18 mouse cellular contexts compared by ENCODE assay signal in the genomic region with DNA sequence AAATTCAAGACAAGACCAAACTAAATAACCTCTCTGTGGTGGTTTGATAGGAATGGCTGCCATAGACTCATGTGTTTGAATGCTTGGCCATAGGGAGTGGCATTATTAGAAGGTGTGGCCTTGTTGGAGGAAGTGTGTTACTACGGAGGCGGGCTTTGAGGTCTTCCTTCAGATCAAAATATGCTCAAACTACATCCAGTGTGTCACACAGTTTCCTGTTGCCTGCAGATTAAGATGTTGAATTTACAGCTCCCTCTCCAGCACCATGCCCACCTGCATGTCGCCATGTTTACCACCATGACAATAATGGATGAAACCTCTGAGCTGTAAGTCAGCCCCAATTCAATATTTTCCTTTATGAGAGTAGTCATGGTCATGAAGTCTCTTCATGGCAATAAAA.
"Had no signal": no experiment of that assay in that cellular context is flagged by ENCODE, and none has a peak within 500 bp of the region (broad histone marks: within the 10 kb centered on the region; RNA-seq: fewer than 3 reads in every experiment).

No protein-coding gene starts in this region.

- H3K4me3 ChIP-seq: kidney, embryonic 15.5 days; limb, embryonic 12.5 days; limb, embryonic 15.5 days; lung, embryonic 15.5 days; midbrain, embryonic 12.5 days; myocyte; stomach, embryonic 15.5 days had no signal

- H3K9me3 ChIP-seq: kidney, embryonic 15.5 days; limb, embryonic 15.5 days; lung, embryonic 15.5 days; stomach, embryonic 15.5 days had no signal

- H3K4me1 ChIP-seq: kidney, embryonic 15.5 days; limb, embryonic 12.5 days; limb, embryonic 15.5 days; lung, embryonic 15.5 days; midbrain, embryonic 12.5 days; stomach, embryonic 15.5 days had no signal

- ATAC-seq: intestine, postnatal 0 days; midbrain, embryonic 16.5 days had no signal

- H3K27ac ChIP-seq: kidney, embryonic 15.5 days; limb, embryonic 12.5 days; limb, embryonic 15.5 days; liver, embryonic 14.5 days; lung, embryonic 15.5 days; midbrain, embryonic 12.5 days; stomach, embryonic 15.5 days had no signal

- DNase-seq: kidney, adult 2 months; kidney, postnatal 10 days; kidney, postnatal 36 days; left cerebral cortex, postnatal 4 days; lung, adult 18-20 months; lung, postnatal 14 days; lung, postnatal 4 days; thymus, postnatal 25 days had no signal

- H3K9ac ChIP-seq: kidney, embryonic 15.5 days; limb, embryonic 12.5 days; limb, embryonic 15.5 days; liver, embryonic 14.5 days; lung, embryonic 15.5 days; midbrain, embryonic 12.5 days; stomach, embryonic 15.5 days had no signal

- H3K27me3 ChIP-seq: kidney, embryonic 15.5 days; limb, embryonic 12.5 days; limb, embryonic 15.5 days; lung, embryonic 15.5 days; midbrain, embryonic 12.5 days; stomach, embryonic 15.5 days had no signal

- H3K36me3 ChIP-seq: kidney, embryonic 15.5 days; limb, embryonic 12.5 days; limb, embryonic 15.5 days; lung, embryonic 15.5 days; midbrain, embryonic 12.5 days; stomach, embryonic 15.5 days had no signal
